Mouse (Mus musculus) adrenal gland, adult 18-20 months (tissue): ENCODE measurements around the gene Best1. TPM values are rescaled to one million over a fixed set of nuclear protein-coding genes. Genes with fewer than 3 reads are reported as not detected.

Experiments used
- DNase-seq, 2 experiments: peaks; one replicate each; pipeline ENCODE4 v3.0.0; 2021 to 2022; ENCODE audit warnings: low spot score in 2 of 2
- total RNA-seq, 2 experiments: library from RNA; stranded (reverse); gene quantifications; 1 replicate in 1 of 2; 2 replicates in 1 of 2; pipeline ENCODE4 v1.2.3; 2021

Gene Best1
- total RNA-seq, 2 experiments from 2014 or later: 0.22 to 0.30 TPM

GRCm38 (mm10) chr19:9936579-9936978 lies 64.9 kb downstream of the Best1 start:
- no peak for DNase-seq

Other genes with a start within 250 kb of the Best1 start
- gene Scgb2a2, start 154.1 kb downstream of the Best1 start, total RNA-seq: not detected
- gene Incenp, start 102.1 kb downstream of the Best1 start, total RNA-seq: 1 to 10 TPM; 6.0 to 7.8 TPM
- gene Fth1, start 21.0 kb downstream of the Best1 start, total RNA-seq: 1,000 to 10,000 TPM; 3,118 to 4,182 TPM
- 1 to 10 TPM; 3.6 to 5.9 TPM for gene Rab3il1, start within 50 bp of the Best1 start, total RNA-seq
- gene Fads3, start 39.9 kb upstream of the Best1 start, total RNA-seq: 10 to 100 TPM; 10.3 to 54.2 TPM
- gene Fads2, start 100.1 kb upstream of the Best1 start, total RNA-seq: 1,000 to 10,000 TPM; 1,303 to 1,859 TPM
- gene Fads1, start 181.3 kb upstream of the Best1 start, total RNA-seq: 1,000 to 10,000 TPM in 1 of 2 experiments, 100 to 1,000 TPM in 1; 659 to 1,051 TPM
- 100 to 1,000 TPM; 139 to 159 TPM for gene Tmem258, start 202.4 kb upstream of the Best1 start, total RNA-seq
- 10 to 100 TPM in 1 of 2 experiments, 1 to 10 TPM in 1; 7.1 to 12.4 TPM for gene Fen1, start 202.5 kb upstream of the Best1 start, total RNA-seq
- gene Myrf, start 239.1 kb upstream of the Best1 start, total RNA-seq: 1 to 10 TPM; 2.1 to 2.8 TPM